In the genomic region with DNA sequence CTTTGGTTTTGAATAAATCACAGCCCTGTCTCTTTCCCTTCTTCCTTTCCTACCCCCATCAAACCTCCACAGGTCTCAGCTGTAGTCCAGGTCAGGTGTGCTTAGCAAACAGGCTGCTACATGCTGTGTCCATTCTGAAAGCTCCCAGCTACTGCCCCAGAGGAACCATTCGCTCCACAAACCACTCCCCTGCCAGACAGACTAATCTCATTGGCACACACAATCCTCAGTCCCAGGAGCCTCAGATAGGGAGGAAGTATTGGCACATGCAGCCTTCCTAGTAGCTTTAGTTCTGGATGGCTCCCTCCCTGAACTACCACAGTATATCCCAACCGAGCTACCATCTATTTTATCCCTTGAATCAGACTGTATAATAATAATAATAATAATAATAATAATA, we compare ENCODE assay signal across 23 mouse cellular contexts. TPM values are rescaled to one million over a fixed set of nuclear protein-coding genes. Genes with fewer than 3 reads are reported as not detected.
DNase-seq lines count a peak whose midpoint lies in the region; ATAC-seq and TF ChIP-seq lines count a peak whose summit lies in the region.
"Had no signal": no experiment of that assay in that cellular context is flagged by ENCODE, and none has a peak within 500 bp of the region (broad histone marks: within the 10 kb centered on the region; RNA-seq: fewer than 3 reads in every experiment).

No protein-coding gene starts in this region.

- no peaks in the 10 kb centered on the region for H3K4me1 ChIP-seq in midbrain, embryonic 14.5 days (ENCODE audit: control insufficient read depth, insufficient read depth, low read length)
- H3K4me1 ChIP-seq in midbrain, postnatal 0 days (ENCODE audit: insufficient read depth, low read length) = no peaks in the 10 kb centered on the region
- H3K4me1 ChIP-seq: forebrain, embryonic 10.5 days; forebrain, embryonic 13.5 days had no signal

- H3K27me3 ChIP-seq in midbrain, embryonic 14.5 days (ENCODE audit: control insufficient read depth, insufficient read depth, low read length) = no peaks in the 10 kb centered on the region
- H3K27me3 ChIP-seq in midbrain, postnatal 0 days (ENCODE audit: insufficient read depth, low read length) = no peaks in the 10 kb centered on the region
- H3K27me3 ChIP-seq: forebrain, embryonic 13.5 days had no signal

- intact Hi-C loops in heart, postnatal 36 days (cut with DNase I) = no loop called here

- H3K36me3 ChIP-seq in midbrain, embryonic 14.5 days (ENCODE audit: control insufficient read depth, insufficient read depth, low read length) = no peaks in the 10 kb centered on the region
- H3K36me3 ChIP-seq in midbrain, postnatal 0 days (ENCODE audit: insufficient read depth, low read length) = no peaks in the 10 kb centered on the region
- H3K36me3 ChIP-seq: forebrain, embryonic 10.5 days had no signal

- TF ChIP-seq CTCF in midbrain, postnatal 0 days (IDR thresholded peaks at IDR 0.05) = no peak

- H3K27ac ChIP-seq in midbrain, embryonic 14.5 days (replicated peaks; ENCODE audit: low read depth, low read length) = no peak overlapping the region
- H3K27ac ChIP-seq in midbrain, postnatal 0 days (ENCODE audit: low read depth, low read length) = no peak overlapping the region
- H3K27ac ChIP-seq: forebrain, embryonic 10.5 days; forebrain, embryonic 13.5 days; hindbrain, embryonic 14.5 days; hindbrain, postnatal 0 days had no signal

- no peak for ATAC-seq in midbrain, embryonic 14.5 days (ENCODE audit: low FRiP score, low TSS enrichment)
- no peak for ATAC-seq in midbrain, postnatal 0 days (ENCODE audit: low FRiP score)
- ATAC-seq: CD4-positive, CD25-positive, alpha-beta regulatory T cell, adult 4 months; forebrain, embryonic 13.5 days; forebrain, embryonic 16.5 days; hindbrain, postnatal 0 days; inflammation-experienced regulatory T-cells, adult 6 months had no signal

- H3K9ac ChIP-seq in midbrain, embryonic 14.5 days (replicated peaks; ENCODE audit: low read length) = no peak overlapping the region
- H3K9ac ChIP-seq in midbrain, postnatal 0 days (replicated peaks; ENCODE audit: low read length, poor library complexity, severe bottlenecking) = no peak overlapping the region
- H3K9ac ChIP-seq: forebrain, embryonic 13.5 days; hindbrain, embryonic 14.5 days had no signal

- WGBS in midbrain, embryonic 14.5 days = 23% methylated on average over 2 of the region's 2 CpGs
- WGBS in midbrain, postnatal 0 days = 30% methylated on average over 2 of the region's 2 CpGs

- no peak overlapping the region for H3K4me2 ChIP-seq in midbrain, embryonic 14.5 days (ENCODE audit: low read length)
- no peak overlapping the region for H3K4me2 ChIP-seq in midbrain, postnatal 0 days (ENCODE audit: low read depth, low read length, poor library complexity, severe bottlenecking)
- H3K4me2 ChIP-seq: forebrain, embryonic 13.5 days; hindbrain, embryonic 14.5 days had no signal

- H3K4me3 ChIP-seq in midbrain, embryonic 14.5 days (replicated peaks; ENCODE audit: low read depth, low read length) = no peak overlapping the region
- no peak overlapping the region for H3K4me3 ChIP-seq in midbrain, postnatal 0 days (ENCODE audit: low read depth, low read length)
- H3K4me3 ChIP-seq: forebrain, embryonic 10.5 days; forebrain, embryonic 13.5 days had no signal

- no peaks in the 10 kb centered on the region for H3K9me3 ChIP-seq in midbrain, embryonic 14.5 days (ENCODE audit: control insufficient read depth, low read length)
- no peaks in the 10 kb centered on the region for H3K9me3 ChIP-seq in midbrain, postnatal 0 days (ENCODE audit: low read length)
- H3K9me3 ChIP-seq: forebrain, embryonic 10.5 days; forebrain, embryonic 13.5 days had no signal

- peak; percentile 56 for DNase-seq in adrenal gland, postnatal 14 days
- no peak for DNase-seq in adrenal gland, adult 18-20 months (ENCODE audit: low spot score in 2 of 2)
- DNase-seq in heart, postnatal 4 days = peak; percentile 17
- no peak for DNase-seq in heart, postnatal 36 days
- DNase-seq in midbrain, embryonic 14.5 days = peak; percentile 6
- DNase-seq in midbrain, postnatal 0 days (ENCODE audit: low spot score) = no peak
- DNase-seq in cerebellum, adult 11-12 months = no peak
- DNase-seq: cerebellum, adult 18-20 months; cerebellum, adult 9-10 months; cerebellum, postnatal 14 days; gastrocnemius, postnatal 10 days; gastrocnemius, postnatal 36 days; kidney, adult 11 months; kidney, adult 8-10 months had no signal

RNA-seq across cellular contexts. Expression of gene Plbd1, which starts 17.7 kb away (rescaled TPM):
- 101 and 110 TPM in 2 replicates for total RNA-seq in adrenal gland, postnatal 14 days (2021)
- 10 to 100 TPM; 32.2 to 75.7 TPM for total RNA-seq in adrenal gland, adult 18-20 months (2021)
- 10 to 100 TPM; 20.7 to 23.6 TPM for total RNA-seq in heart, postnatal 4 days (2021)
- total RNA-seq in heart, postnatal 36 days (2021) = 10 to 100 TPM; 46.5 TPM
- 0.20 and 0.50 TPM in 2 replicates for polyA plus RNA-seq in midbrain, embryonic 14.5 days (2014; fragmentation: Nextera tagmentation; extraction: Ambion mirVana)
- total RNA-seq in midbrain, postnatal 0 days (2014; rRNA removed) = 0.47 TPM in 1 of 2 replicates, not detected in the other
- 0.22 and 0.27 TPM in 2 replicates for polyA plus RNA-seq in midbrain, postnatal 0 days (2015; fragmentation: Nextera tagmentation; extraction: Ambion mirVana)
- total RNA-seq: hindbrain, postnatal 0 days; MEL had no signal
- polyA plus RNA-seq: C2C12 had no signal

Comparison
In these comparisons a context has a peak if more than half of its experiments do, and no peak if none do; other contexts are left out.
1. DNase-seq: peak in adrenal gland, postnatal 14 days (single experiment), heart, postnatal 4 days (single experiment) and midbrain, embryonic 14.5 days (single experiment); none in adrenal gland, adult 18-20 months (0 of 2), heart, postnatal 36 days (0 of 2), midbrain, postnatal 0 days (single experiment) and cerebellum, adult 11-12 months (single experiment).
2. RNA of gene Plbd1, which starts 17.7 kb away (total RNA-seq): 101 to 110 TPM in adrenal gland, postnatal 14 days, 32.2 to 75.7 TPM in adrenal gland, adult 18-20 months, 46.5 TPM in heart, postnatal 36 days and 20.7 to 23.6 TPM in heart, postnatal 4 days; 0.47 TPM in midbrain, postnatal 0 days; every median in the first group is over 10 times any median in the second.